Mouse (Mus musculus) adrenal gland, postnatal 14 days (tissue): ENCODE data around the gene Cbfa2t2. TPM values are rescaled to one million over a fixed set of nuclear protein-coding genes. Genes with fewer than 3 reads are reported as not detected.

Experiments used
- DNase-seq: peaks from one replicate; pipeline ENCODE4 v3.0.0; 2021; ENCODE audit warnings: mixed read lengths
- long read RNA-seq, 2 experiments: library from polyadenylated mRNA; stranded (forward); transcript quantifications; one replicate each; pipeline ENCODE4 v2.0.0; 2021
- total RNA-seq: library from RNA; stranded (reverse); gene quantifications from 2 replicates; pipeline ENCODE4 v1.2.3, GENCODE M21; 2021

Gene Cbfa2t2
- total RNA-seq, result 36.1 and 42.5 TPM in 2 replicates
- long read RNA-seq, experiment 1, full-length matches to known transcripts, result 8 of 16 reads
- long read RNA-seq, experiment 1, partial matches to known transcripts, result 4 of 16 reads
- long read RNA-seq, experiment 1, other reads (novel, unspliced or antisense), result 4 of 16 reads
- long read RNA-seq, experiment 2, full-length matches to known transcripts, result 3 of 12 reads
- long read RNA-seq, experiment 2, partial matches to known transcripts, result 1 of 12 reads
- long read RNA-seq, experiment 2, other reads (novel, unspliced or antisense), result 8 of 12 reads

DNA sequence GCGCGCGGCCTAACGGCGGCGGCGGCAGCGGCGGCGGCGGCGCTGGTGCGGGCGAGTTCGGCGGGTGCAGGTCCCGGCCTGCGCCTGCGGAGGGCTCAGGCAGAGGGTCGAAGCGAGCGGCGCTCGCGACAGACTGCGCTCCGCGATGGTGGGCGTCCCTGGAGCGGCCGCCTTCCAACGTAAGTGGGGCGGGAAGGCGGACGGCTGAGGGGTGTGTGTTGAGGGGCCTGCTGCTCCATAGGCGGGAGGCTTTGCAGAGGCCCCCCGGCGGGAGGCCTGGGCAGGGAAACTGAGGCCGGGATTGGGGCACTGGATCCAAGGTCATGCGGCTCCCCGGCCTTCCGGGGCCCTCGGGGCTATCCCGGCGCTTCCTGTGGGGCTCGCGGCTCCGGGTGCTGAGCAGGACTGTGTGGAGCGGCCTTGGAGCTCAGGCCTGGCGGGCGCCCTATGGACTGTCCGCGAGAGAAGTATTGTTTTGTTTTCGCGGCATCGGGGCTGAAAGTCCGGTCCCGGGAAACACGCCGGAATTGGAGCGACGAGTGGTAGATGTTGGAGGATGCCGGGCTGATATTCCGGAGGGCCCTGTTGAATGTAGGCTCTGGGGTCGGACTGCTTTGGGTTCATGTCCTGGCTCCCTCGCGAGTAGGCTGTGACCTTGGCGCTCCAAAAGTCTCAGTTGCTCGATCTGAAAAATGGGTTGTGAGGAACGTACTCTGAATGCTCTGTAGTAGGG lies at the start of gene Cbfa2t2:
Gene Cbfa2t2, plus strand, starts transcription at position 24 of the 733 bp plus-strand sequence.
- peak; percentile 74 for DNase-seq

DNA sequence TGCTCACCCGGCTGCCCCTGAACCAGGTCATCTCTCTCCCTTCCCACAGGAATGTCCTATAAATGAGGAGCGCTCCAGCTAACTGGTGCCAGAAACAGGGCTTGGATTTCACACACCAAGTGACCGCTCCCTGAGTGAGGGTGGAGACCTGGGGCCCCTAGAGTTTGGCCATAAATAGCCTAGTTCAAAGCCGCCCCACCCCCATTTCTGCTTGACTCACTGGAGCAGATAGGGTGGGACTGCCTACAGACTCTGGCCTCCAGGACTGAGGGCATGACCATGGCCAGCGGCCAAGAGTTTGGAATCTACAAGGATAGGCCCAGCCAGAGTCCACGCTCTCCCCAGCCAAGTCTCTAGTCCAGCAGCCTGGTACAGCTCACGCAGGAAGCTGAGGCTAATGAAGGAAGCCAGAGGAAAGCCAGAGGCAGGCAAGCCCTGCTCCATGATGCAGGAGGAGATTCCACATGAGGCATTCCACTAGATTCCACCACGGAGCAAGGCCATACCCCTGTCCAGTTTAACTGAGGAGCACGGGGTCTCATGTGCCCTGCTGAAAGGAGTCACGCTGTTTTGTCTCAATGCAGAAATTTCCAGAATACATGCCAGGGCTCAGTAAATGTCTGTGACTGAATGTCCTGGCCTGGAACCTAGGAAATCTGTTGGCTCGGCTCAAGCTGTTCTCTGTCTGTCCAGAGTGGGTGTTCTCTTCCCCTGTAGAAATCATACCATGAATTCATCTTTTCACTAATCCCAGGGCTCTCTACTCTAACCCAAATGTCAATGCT lies 45.9 kb upstream of the Cbfa2t2 start:
- DNase-seq, result peak; percentile 96

DNA sequence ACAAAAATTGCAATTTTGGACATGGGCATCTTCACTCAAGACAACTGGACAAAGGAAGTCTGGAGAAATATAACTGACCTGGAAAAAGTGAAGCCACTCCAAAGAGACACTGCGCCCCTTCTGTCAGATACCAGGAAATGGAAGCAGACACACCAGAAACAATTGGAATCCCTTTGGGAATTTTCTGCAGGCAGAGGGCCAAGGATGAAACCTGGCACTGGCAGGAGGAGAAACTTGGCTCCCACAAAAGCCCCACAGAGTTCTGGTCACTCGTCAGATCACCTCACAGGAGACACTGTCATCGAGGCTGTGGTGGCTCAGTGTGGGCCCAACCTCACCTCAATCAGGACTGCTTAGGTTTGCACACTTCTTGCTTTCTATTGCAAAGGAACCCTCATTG lies 41.7 kb upstream of the Cbfa2t2 start:
- no peak for DNase-seq

DNA sequence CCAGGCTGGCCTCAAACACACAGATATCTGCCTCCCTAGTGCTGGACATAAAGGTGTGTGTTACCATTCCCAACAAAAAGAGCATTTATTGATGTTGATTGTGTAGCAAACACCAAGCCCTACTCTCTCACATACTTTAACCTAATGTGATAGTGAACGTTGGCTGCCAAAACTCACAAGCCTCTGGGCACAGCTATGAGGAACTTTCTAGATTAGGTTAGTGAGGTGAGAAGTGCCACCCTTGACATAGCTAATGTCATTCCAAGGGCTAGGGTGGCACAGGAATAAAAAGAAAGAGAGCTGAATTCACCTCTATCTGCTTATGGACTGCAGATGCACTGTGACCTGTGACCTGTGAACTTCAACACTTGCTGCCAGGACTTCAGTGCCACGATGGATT lies 39.8 kb upstream of the Cbfa2t2 start:
- no peak for DNase-seq

DNA sequence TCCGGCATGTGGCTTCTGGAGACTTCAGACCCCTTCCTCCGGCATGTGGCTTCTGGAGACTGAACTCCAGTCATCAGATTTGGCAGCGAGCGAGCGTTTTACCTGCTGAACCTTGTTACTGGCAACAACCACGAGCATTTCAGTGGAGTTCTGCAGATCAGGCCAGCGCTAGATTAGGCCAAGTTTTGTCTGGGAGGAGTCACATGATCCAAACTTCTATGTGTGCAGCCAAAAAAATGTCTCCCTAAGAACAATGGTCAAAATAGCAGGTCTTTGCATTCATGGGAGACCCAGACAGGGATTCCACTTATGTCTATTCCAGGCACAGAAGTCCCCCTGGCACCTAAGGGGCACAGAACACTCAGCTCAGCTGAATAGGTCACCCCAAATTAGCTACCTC lies 38.0 kb upstream of the Cbfa2t2 start:
- no peak for DNase-seq

DNA sequence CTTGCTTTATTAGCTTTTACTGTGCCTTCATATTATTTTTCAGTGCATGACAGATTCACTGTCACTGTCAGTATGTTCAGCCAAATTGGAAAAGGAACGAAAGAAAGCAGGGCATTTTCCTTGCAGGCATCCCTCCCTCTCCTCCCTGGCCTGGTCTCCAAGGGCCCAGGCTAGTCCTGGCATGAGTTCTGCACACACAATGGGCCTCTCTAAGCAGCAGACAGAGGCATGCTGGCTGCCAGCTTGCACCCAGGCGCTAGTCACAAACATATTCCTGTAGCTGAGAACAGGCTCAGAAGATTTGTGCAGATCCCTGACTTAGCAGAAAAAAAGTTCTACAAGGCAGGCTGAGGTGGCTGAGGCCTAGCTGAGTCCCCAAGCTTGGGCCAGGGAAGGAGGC lies 37.0 kb upstream of the Cbfa2t2 start:
- no peak for DNase-seq

DNA sequence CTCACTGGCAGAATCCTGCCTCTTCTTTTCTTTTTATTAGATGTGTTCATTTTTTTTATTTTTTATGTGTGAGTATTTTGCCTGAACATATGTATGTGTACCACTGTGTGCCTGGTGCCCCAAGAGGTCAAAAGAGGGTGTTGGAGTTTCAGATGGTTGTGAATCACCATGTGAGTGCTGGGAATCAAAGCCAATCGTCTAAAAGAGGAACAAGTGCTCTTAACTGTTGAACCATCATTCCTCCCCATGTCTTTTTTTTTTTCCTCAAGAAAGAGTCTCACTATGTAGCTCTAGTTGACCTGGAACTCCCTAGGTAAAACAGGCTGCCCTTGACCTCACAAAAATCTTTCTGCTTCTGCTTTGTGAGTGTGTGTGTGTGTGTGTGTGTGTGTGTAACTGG lies 34.3 kb upstream of the Cbfa2t2 start:
- DNase-seq, result no peak

DNA sequence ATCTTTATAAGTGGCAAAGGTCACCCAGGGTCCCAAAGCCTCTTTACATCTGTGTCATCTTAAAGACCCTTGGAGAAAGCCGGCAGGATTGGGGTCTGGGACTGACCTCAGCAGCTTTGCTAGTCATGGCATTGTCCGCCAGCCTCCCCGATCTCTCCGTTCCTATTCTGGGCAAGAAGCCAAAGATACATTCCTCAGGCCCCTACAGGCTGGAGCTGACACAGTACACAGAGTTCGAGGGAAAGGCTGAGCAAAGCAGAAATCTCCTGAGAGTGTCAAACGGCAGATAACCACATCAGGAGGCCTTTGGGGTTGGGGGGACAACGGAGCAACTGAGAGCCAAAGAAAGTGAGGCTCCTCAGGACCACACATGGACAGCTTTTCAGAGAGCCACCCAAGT lies 33.5 kb upstream of the Cbfa2t2 start:
- peak; percentile 69 for DNase-seq

DNA sequence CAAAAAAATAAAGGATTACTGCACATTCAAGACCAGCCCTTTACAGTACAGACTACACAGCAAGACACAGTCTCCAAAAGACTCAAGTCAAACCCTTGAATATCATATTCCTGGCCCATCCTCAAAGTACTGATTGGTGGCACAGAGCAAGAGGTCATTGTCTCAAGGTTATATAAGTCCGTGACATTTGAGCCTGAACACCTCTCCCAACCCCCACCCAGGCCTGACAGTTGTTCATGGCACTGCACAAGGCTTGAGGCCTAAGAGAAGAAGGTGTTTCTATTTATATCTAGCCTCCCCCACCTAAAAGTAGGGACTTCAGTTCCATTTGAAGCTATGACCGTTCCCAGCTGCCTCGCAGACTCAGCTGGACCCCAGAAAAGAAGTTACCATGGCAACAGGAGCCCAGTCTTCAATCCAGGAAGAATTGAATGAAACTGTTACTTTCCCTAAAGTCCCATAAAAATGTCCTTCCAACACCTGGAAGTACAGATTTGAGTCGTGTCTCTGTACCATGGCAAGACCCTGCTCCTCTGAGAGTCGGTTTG lies 30.8 kb upstream of the Cbfa2t2 start:
- no peak for DNase-seq

DNA sequence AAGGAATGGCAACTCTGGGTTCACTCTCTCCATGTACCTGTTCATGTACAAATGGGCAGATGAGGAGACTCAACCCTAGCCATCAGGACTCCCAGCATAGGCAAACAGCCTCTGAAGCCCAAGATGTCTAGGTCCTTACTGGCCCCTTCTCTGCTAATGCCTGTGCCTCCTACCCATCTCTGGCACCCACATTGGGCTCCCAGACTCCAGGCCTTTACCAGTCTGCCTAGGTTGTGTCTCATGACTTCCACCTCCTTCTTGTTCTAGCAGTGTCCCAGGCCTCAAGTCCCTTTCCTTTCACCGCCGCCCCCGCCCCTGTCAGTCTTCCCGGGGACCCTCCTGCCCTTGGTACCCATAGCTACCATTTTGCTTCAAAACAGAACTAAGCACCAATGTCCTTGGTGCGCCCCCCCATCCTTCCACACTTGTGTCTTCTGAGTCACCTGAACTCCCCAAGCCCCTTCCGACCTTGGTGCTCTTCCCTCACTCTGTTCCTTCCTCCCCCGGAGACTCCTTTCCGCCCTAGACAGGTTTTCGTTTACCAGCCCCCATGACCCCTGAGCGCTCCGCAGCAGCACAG lies 29.1 kb upstream of the Cbfa2t2 start:
- DNase-seq, result no peak

DNA sequence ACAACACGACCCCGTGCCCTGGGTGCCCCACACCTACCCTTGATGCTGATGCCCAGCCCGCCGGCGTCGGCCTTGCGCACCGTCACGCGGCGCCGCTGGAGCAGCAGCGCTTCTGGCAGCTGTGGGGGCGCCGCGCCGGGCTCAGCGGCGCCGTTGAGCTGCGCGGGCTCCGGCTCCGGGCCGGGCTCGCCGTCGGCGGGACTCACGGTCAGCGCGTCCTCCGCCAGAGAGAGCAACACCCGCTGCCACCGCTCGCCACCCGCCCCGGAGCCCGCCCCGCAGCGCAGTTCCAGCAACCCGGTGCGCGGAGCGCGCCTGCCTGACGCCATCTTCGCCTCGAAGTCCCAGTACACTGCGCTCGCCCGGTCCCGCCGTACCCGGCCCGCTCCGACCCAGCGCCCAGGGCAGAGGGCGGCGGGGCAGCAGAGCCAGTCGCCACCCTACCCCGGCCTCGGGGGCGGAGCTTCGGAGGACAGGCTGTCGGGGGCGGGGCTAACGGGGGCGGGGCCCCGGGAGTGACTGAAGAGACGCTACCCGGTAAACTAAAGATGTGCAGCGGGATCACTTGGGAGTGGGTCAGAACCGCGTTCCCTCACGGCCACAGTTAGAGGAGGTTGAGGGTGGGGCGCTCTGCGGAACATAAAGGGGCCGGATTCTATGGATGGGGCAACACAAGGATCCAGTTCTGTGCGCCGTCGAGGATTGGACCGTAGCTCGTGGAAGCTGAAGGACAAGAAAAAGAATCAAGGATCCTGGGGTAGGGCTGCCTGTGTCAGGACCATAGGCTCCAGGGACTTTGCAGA lies 28.4 kb upstream of the Cbfa2t2 start, which contains the start of gene Snta1:
Gene Snta1, minus strand, starts transcription at position 457 of the 803 bp plus-strand sequence.
- DNase-seq, result peak; percentile 94

DNA sequence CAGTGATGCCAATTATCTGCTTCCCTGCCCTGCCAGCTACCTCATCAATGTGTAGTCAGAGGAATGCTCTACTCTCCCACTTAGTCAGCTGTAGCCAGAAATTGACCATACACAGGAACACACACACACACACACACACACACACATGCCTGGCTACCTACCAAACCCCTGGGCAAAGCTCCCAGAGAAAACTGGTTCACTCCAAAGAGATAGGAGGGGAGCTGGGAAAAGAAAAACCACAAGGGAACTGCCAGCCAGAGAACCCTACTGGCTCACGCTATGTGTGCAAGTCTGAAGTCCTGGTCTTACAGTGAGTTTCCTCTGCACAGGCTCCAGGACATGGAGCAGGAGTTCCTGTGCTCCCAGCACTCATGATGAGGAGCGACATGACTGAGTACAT lies 25.9 kb upstream of the Cbfa2t2 start:
- peak; percentile 57 for DNase-seq

DNA sequence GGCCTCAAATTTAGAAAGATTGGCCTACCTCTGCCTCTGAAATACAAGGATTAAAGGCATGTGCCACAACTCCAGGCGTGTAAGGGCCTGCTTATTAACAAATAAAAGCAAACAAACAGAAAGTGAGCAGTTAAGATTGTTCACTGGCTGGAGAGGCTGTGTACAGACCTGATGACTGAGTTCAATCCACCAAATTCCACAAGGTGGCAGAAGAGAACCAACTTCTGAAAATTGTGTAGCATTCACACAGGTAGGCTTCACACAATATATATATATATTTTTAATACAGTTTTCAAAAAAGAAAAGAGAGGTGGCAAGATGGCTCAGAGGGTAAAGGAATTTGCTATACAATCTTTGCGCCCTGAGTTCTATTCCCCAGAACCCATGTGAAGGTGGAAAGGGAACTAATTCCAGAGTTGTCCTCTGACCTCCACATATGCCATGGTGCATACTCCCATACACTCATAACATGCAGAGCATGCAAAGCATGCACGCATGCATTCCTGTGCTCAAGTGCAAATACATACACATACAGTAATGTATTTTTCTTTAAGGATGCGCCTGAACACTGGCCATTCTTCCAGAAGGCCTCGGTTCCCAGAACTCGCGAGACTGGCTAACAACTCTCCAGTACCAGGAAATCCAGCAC lies 24.1 kb upstream of the Cbfa2t2 start:
- no peak for DNase-seq

DNA sequence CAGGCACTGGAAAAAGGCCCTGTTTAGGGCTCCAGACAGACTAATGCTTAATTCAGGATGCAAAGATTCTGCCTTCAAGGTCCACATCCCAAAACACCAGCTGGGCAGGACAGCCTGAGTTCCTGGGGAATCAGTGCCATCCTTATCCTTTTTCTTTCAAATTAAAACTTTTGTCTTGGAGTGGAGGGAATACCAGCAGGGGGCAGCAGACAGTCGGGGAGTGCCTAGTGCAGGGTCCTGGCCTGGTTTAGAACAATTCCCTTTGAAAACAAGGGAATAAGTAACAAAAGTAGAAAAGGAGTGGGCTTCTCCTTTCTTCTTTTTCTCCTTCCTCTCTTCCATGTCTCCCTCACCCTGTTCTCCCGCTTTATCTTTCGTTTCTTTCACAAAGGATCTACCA lies 19.2 kb upstream of the Cbfa2t2 start:
- DNase-seq, result peak; percentile 89

DNA sequence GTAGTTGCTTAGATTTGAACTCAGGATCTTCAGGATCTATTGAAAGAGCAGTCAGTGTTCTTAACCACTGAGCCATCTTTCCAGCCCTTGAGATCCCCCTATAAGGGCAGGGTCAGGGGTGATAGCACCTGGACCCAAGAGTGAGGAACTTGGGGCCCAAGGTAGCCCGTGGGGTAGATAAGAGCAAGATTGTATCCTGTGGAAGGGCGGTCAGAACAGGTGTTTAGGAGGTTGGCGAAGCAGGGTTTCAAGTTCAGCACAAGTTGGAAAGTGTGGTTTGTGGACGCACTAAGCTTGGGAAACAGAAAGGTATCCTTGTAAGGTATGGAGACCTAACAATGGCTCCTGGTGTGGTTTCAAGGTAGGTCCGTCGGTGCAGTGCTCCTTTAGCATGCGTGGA lies 18.3 kb upstream of the Cbfa2t2 start:
- no peak for DNase-seq

DNA sequence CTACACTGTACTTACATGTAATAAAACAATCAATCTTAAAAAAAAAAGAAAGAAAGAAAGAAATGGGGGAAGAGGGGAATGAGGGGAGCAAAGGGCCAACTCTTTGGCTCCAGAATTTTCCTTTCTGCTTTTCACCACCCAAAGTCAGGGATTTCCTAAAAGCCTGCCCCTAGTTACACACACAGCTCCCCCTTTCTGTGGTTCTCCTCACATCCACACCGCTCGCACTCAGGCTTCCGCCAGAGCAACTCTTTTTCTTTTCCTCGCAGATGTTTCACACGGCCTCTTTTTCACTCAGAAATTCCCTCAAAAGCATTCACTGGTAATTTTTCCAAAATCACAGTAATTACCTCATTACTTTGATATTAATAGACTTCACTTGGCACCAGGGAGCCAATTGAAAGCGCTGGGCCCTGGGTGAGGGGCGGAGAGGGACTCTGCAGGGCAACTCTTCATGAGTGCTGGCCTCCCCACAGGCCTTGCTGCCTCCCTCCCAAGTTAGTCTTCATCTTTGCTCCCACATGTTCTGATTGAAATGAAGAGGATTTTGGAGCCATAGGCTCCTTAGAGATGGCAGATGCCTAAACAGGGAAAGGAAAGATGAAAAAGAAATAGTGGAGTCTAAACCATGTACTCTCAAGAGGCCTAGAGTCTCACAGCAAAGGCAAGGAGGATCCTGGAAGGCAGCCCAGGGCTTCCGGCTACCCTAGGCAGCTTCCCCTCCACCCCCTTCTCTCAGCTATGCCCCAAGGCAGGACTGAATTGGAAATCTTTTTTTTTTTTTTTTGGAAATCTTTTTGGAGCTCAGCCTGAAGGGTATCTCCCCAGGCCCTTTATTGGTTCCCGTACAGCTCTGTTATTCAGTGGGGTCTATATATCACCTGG lies 16.4 kb upstream of the Cbfa2t2 start:
- no peak for DNase-seq

DNA sequence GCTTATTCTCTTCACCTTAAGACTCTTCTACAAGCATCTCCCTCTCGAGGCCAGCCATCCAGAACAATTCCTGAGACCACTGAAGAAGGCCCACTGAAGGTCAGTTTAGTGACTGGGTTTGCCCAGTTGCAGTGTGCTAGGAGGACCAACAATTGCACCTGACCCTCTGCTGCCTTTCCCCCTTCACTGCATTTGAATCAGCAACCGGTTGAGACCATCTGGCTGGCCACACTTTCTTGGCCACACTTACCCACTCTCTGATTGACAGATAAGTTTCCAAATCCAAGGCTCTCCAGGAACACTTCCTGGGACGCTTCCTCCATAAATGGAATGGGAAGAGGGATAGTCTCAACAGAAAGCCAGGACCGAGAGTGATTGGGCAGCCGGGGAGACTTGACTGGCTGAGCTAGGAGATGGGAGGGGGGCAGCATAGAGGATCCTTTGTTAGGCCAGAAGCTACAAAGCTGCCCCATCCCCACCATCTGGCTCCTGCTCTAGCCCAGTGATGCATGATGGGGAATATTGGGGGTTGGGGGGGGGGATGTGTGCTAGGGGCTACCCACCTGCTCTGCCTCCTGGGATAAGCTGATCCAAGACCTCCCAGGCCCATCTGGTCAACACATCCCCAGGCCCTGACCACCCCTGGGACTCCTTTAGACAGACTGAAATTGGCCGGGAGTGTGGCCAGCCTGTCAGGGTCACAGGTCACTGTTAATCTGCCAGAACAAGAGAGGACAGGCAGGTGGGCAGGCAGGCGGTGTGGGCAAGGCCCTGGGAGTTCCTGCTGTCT lies 15.1 kb upstream of the Cbfa2t2 start:
- no peak for DNase-seq

DNA sequence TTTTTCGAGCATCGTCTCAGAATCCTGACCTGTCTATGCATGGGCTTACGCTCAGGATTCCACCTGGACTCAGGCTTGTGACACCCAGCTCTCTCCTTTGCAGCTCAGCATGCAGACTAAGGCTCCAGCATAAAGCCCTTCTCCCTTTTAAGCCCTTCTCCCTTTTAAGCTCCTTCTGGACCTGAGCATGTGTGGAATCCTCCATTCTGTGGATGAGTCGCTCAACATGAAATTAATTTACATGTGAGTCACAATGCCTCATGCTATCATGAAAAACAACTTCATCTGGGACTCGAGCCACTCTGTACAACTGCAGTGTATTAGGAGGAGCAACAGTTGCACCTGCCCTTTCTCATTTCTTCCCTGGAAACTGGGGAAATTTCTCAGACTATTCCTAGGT lies 14.1 kb upstream of the Cbfa2t2 start:
- no peak for DNase-seq

DNA sequence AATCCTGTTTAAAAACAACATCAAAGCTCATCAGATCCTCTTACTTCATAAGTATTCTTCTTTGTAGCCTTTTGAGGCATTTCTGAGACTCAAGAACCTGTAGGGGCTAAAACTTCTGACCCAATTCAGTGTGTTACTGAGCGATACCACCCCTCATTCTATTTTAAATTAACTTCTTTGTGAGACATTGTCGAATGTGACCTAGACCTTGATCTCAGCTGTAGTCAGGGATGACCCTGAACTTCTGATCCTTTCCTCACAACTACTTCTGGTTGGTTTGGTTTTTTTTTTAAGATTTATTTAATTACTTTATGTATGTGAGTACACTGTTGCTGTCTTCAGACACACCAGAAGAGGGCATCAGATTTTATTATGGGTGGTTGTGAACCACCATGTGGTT lies 12.7 kb upstream of the Cbfa2t2 start:
- no peak for DNase-seq
